Mouse (Mus musculus): ENCODE results near the gene Vmn1r229. TPM values are rescaled to one million over a fixed set of nuclear protein-coding genes. Genes with fewer than 3 reads are reported as not detected.

The Vmn1r229 gene
- not detected for total RNA-seq (2021)
- long read RNA-seq, experiment 1, result 0 reads
- long read RNA-seq, experiment 2, result 0 reads

- no peak for DNase-seq (ENCODE audit: low spot score in 2 of 2)
These were observed at the start of gene Vmn1r229 for GRCm38 (mm10) chr17:20811255-20811654. TSS of gene Vmn1r229 (plus strand) at chr17:20811555.

- DNase-seq (ENCODE audit: low spot score in 2 of 2), result no peak
These were observed 25.3 kb upstream of the Vmn1r229 start, which contains the start of gene Vmn1r228 for GRCm38 (mm10) chr17:20786057-20786456. TSS of gene Vmn1r228 (minus strand) at chr17:20786157.

DNA sequence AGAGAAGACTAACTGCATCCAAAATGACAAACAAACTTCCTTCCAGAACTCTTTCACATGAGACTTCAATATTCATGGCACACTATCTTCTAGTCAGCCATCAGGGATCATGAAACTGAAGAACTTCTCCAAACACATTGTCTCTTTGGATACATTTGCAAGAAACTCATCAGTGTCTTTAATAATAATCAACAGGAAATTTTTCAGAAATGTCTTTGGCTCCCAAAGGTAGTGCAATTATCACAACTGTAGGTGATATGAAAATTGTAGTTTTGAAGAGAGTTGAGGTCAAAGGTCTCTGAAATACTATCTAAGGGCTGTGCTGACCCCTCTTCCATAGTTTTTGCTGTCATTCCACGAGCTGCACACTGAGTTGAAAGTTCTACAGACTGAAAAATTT lies 28.8 kb downstream of the Vmn1r229 start, which contains the start of gene Vmn1r230:
Vmn1r230 (plus strand) TSS at position 301 of the 400 bp plus-strand sequence.
- DNase-seq (ENCODE audit: low spot score in 2 of 2), result no peak

Other genes starting within 250 kb of the Vmn1r229 start
- not detected for gene Vmn2r109, start 246.8 kb upstream of the Vmn1r229 start, total RNA-seq (2021)
- not detected for gene Vmn2r110, start 215.1 kb upstream of the Vmn1r229 start, total RNA-seq (2021)
- not detected for gene Fpr-rs3, start 186.7 kb upstream of the Vmn1r229 start, total RNA-seq (2021)
- gene Vmn1r226, start 128.7 kb upstream of the Vmn1r229 start, total RNA-seq (2021), result not detected
- gene Vmn1r227, start 81.7 kb upstream of the Vmn1r229 start, total RNA-seq (2021), result not detected
- not detected for gene Vmn1r228, start 25.4 kb upstream of the Vmn1r229 start, total RNA-seq (2021)
- not detected for gene Vmn1r230, start 28.9 kb downstream of the Vmn1r229 start, total RNA-seq (2021)
- gene Vmn1r231, start 93.5 kb downstream of the Vmn1r229 start, total RNA-seq (2021), result not detected
- not detected for gene Vmn1r232, start 108.2 kb downstream of the Vmn1r229 start, total RNA-seq (2021)
- gene Ppp2r1a, start 133.8 kb downstream of the Vmn1r229 start, total RNA-seq (2021), result 100 to 1,000 TPM; 190 to 213 TPM
- gene Vmn1r233, start 184.9 kb downstream of the Vmn1r229 start, total RNA-seq (2021), result not detected
- gene Zfp160, start 197.3 kb downstream of the Vmn1r229 start, total RNA-seq (2021), result 10 to 100 TPM; 16.3 to 19.8 TPM

Measured in gastrocnemius, postnatal 4 days (tissue).